Mouse (Mus musculus): ENCODE results near the gene Wdr24.

DNA sequence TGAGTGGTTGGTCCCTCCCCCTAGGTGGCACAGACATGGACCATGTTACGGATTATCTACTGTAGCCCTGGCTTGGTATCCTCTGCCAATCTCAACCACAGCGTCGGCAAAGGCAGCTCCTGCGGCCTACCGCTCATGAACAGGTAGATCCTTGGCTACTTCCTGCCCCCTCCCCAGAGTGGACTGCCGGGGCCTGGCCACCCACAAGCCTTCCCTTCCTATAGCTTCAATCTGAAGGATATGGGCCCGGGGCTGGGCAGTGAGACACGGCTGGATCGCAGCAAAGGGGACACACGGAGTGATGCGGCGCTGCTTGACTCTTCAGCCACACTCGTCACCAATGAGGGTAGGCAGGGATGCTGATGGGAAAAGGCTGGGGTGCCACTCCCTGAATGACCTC is 3.6 kb downstream of the Wdr24 start:
- TF ChIP-seq POLR2A (IDR thresholded peaks at IDR 0.05; ENCODE audit: control insufficient read depth, low read depth, low read length) = no peak
- no peak for TF ChIP-seq CTCF (IDR thresholded peaks at IDR 0.05; ENCODE audit: control insufficient read depth, insufficient read depth, insufficient replicate concordance, low read depth, low read length)

Data from testis, adult 2 months (tissue).